13 mouse cellular contexts compared by ENCODE assay signal in genomic region chr9:45181770-45182169, GRCm38 (mm10). TPM values are rescaled to one million over a fixed set of nuclear protein-coding genes. Genes with fewer than 3 reads are reported as not detected.
A peak's percentile ranks its signal among the peaks of the same experiment; 100 is the strongest.
DNase-seq lines count a peak whose midpoint lies in the region; ATAC-seq lines count a peak whose summit lies in the region.
"Had no signal": no experiment of that assay in that cellular context is flagged by ENCODE, and none has a peak within 500 bp of the region (broad histone marks: within the 10 kb centered on the region; RNA-seq: fewer than 3 reads in every experiment).

BC049352 (plus strand) TSS chr9:45182007.

- no peak for ATAC-seq in kidney, embryonic 16.5 days (ENCODE audit: low FRiP score, low TSS enrichment)
- ATAC-seq in midbrain, embryonic 13.5 days, result no peak
- ATAC-seq in midbrain, embryonic 11.5 days (ENCODE audit: low FRiP score), result no peak

- H3K4me1 ChIP-seq in kidney, embryonic 16.5 days (ENCODE audit: insufficient read depth, low read length), result no peaks in the 10 kb centered on the region
- no peaks in the 10 kb centered on the region for H3K4me1 ChIP-seq in midbrain, embryonic 13.5 days (replicated peaks)
- no peaks in the 10 kb centered on the region for H3K4me1 ChIP-seq in midbrain, embryonic 11.5 days (ENCODE audit: control insufficient read depth, insufficient read depth, low read length)
- H3K4me1 ChIP-seq: stomach, embryonic 15.5 days had no signal

- no peak within 1 kb of the TSS for H3K9ac ChIP-seq in kidney, embryonic 16.5 days (replicated peaks; ENCODE audit: low read length)
- H3K9ac ChIP-seq in midbrain, embryonic 13.5 days (replicated peaks), result 0 out of 2 replicates have a peak within 1 kb of the TSS, but pooled peaks have one; percentile 23
- no peak within 1 kb of the TSS for H3K9ac ChIP-seq in midbrain, embryonic 11.5 days (ENCODE audit: low read length)
- H3K9ac ChIP-seq: liver, embryonic 13.5 days; stomach, embryonic 15.5 days had no signal

- H3K36me3 ChIP-seq in kidney, embryonic 16.5 days (ENCODE audit: insufficient read depth, low read length), result no peaks in the 10 kb centered on the region
- no peaks in the 10 kb centered on the region for H3K36me3 ChIP-seq in midbrain, embryonic 13.5 days
- H3K36me3 ChIP-seq in midbrain, embryonic 11.5 days (ENCODE audit: control insufficient read depth, insufficient read depth, low read length), result no peaks in the 10 kb centered on the region
- H3K36me3 ChIP-seq: G1E; liver, embryonic 13.5 days; stomach, embryonic 15.5 days had no signal

- no peaks in the 10 kb centered on the region for H3K9me3 ChIP-seq in kidney, embryonic 16.5 days (ENCODE audit: low read length)
- H3K9me3 ChIP-seq in midbrain, embryonic 13.5 days, result no peaks in the 10 kb centered on the region
- no peaks in the 10 kb centered on the region for H3K9me3 ChIP-seq in midbrain, embryonic 11.5 days (ENCODE audit: control insufficient read depth, low read length)
- H3K9me3 ChIP-seq: G1E; liver, embryonic 13.5 days; stomach, embryonic 15.5 days had no signal

- H3K4me2 ChIP-seq in kidney, embryonic 16.5 days (replicated peaks; ENCODE audit: low read depth, low read length), result no peak within 1 kb of the TSS
- no peak within 1 kb of the TSS for H3K4me2 ChIP-seq in midbrain, embryonic 13.5 days (replicated peaks)
- H3K4me2 ChIP-seq in midbrain, embryonic 11.5 days, result no peak within 1 kb of the TSS
- H3K4me2 ChIP-seq: liver, embryonic 13.5 days; stomach, embryonic 15.5 days had no signal

- no peak within 1 kb of the TSS for H3K4me3 ChIP-seq in kidney, embryonic 16.5 days (ENCODE audit: low read length)
- no peak within 1 kb of the TSS for H3K4me3 ChIP-seq in midbrain, embryonic 13.5 days (replicated peaks)
- H3K4me3 ChIP-seq in midbrain, embryonic 11.5 days (ENCODE audit: low read depth, low read length), result no peak within 1 kb of the TSS
- H3K4me3 ChIP-seq: liver, embryonic 13.5 days; stomach, embryonic 15.5 days had no signal

- WGBS in kidney, embryonic 16.5 days, result 9% methylated on average over 2 of the region's 2 CpGs
- WGBS in midbrain, embryonic 13.5 days, result 37% methylated on average over 2 of the region's 2 CpGs
- 50% methylated on average over 2 of the region's 2 CpGs for WGBS in midbrain, embryonic 11.5 days

- no peaks in the 10 kb centered on the region for H3K27me3 ChIP-seq in kidney, embryonic 16.5 days (ENCODE audit: insufficient read depth, low read length)
- no peaks in the 10 kb centered on the region for H3K27me3 ChIP-seq in midbrain, embryonic 13.5 days
- H3K27me3 ChIP-seq in midbrain, embryonic 11.5 days (ENCODE audit: control insufficient read depth, insufficient read depth, low read length), result no peaks in the 10 kb centered on the region
- H3K27me3 ChIP-seq: liver, embryonic 13.5 days; stomach, embryonic 15.5 days had no signal

- DNase-seq in adrenal gland, postnatal 14 days, result peak; percentile 31
- DNase-seq in adrenal gland, postnatal 25 days, result no peak
- peak; percentile 80 for DNase-seq in kidney, adult 11 months
- no peak for DNase-seq in midbrain, embryonic 11.5 days (ENCODE audit: low spot score, missing footprints)
- peak; percentile 75 to 81 for DNase-seq in kidney, postnatal 36 days
- no peak for DNase-seq in spleen, postnatal 4 days (ENCODE audit: low spot score in 2 of 2)
- DNase-seq: cerebellum, adult 18-20 months; liver, embryonic 13.5 days had no signal

- H3K27ac ChIP-seq in kidney, embryonic 16.5 days (ENCODE audit: low read length), result no peak within 1 kb of the TSS
- H3K27ac ChIP-seq in midbrain, embryonic 13.5 days, result no peak within 1 kb of the TSS
- H3K27ac ChIP-seq in midbrain, embryonic 11.5 days (ENCODE audit: low read depth, low read length), result no peak within 1 kb of the TSS
- H3K27ac ChIP-seq: liver, embryonic 13.5 days; stomach, embryonic 15.5 days had no signal

RNA-seq across cellular contexts. Expression of gene BC049352, which starts in this region (rescaled TPM):
- not detected in 2 replicates for total RNA-seq in adrenal gland, postnatal 14 days (2021)
- total RNA-seq in adrenal gland, postnatal 25 days (2021), result not detected in 2 replicates
- polyA plus RNA-seq in kidney, embryonic 16.5 days (2015; fragmentation: Nextera tagmentation; extraction: Ambion mirVana), result 0.15 TPM in 1 of 2 replicates, not detected in the other
- not detected in 2 replicates for polyA plus RNA-seq in midbrain, embryonic 13.5 days (2015; fragmentation: Nextera tagmentation; extraction: Ambion mirVana)
- polyA plus RNA-seq in midbrain, embryonic 11.5 days (2014; fragmentation: Nextera tagmentation; extraction: Ambion mirVana), result not detected in 2 replicates
- polyA plus RNA-seq: G1E; hindbrain, embryonic 11.5 days had no signal

Comparison
In these comparisons a context has a peak if more than half of its experiments do, and no peak if none do; other contexts are left out.
1. Peak in DNase-seq in adrenal gland, postnatal 14 days; RNA of the gene not detected or under 1 TPM.
2. DNase-seq: peak in kidney, adult 11 months (single experiment) and kidney, postnatal 36 days (2 of 2); none in adrenal gland, postnatal 25 days (single experiment), midbrain, embryonic 11.5 days (single experiment) and spleen, postnatal 4 days (0 of 2).